Mouse (Mus musculus) neural tube, embryonic 11.5 days (tissue): ENCODE measurements at regions not wholly inside any gene's neighbourhood (a gene's known extent, or its start where the extent isn't known, plus 50 kb on each side); places are given as distances from the start of the nearest gene placed in this dataset.

Source experiments
- ATAC-seq: fragments of 200-750 bp; cut with Nextera tagmentation; 2 replicates; pipeline ENCODE4 v1.8.0; 2017; ENCODE audit warnings: moderate number of reproducible peaks, mild to moderate bottlenecking, moderate TSS enrichment, moderate library complexity; ENCODE audit not compliant: insufficient read depth, low FRiP score, low TSS enrichment
- DNase-seq: peaks from one replicate; pipeline ENCODE4 v3.0.0-alpha.2; 2015; ENCODE audit warnings: low spot score
- H3K27ac ChIP-seq: fragments of 300-500 bp; sonication (generic); 2 replicates; pipeline ENCODE4 v1.5.1; 2014; ENCODE audit warnings: low read depth, mild to moderate bottlenecking, low read length
- H3K27me3 ChIP-seq: fragments of 300-500 bp; sonication (generic); 2 replicates; pipeline ENCODE4 v1.6.1; 2014; ENCODE audit warnings: mild to moderate bottlenecking, low read length, mixed read lengths; ENCODE audit not compliant: control insufficient read depth, insufficient read depth
- H3K36me3 ChIP-seq: fragments of 300-500 bp; sonication (generic); 2 replicates; pipeline ENCODE4 v1.6.1; 2014; ENCODE audit warnings: mild to moderate bottlenecking, low read length, moderate library complexity, mixed read lengths; ENCODE audit not compliant: control insufficient read depth, insufficient read depth
- H3K4me1 ChIP-seq: fragments of 300-500 bp; sonication (generic); 2 replicates; pipeline ENCODE4 v1.6.1; 2014; ENCODE audit warnings: low read length, mixed read lengths; ENCODE audit not compliant: control insufficient read depth, insufficient read depth
- H3K4me2 ChIP-seq: fragments of 300-500 bp; sonication (generic); 2 replicates; pipeline ENCODE4 v1.6.1; 2014; ENCODE audit warnings: low read depth, mild to moderate bottlenecking, moderate library complexity
- H3K4me3 ChIP-seq: fragments of 300-500 bp; sonication (generic); 2 replicates; pipeline ENCODE4 v1.5.1; 2014; ENCODE audit warnings: low read depth, low read length
- H3K9ac ChIP-seq: fragments of 300-500 bp; sonication (generic); 2 replicates; pipeline ENCODE4 v1.6.1; 2014; ENCODE audit warnings: mild to moderate bottlenecking, low read length
- H3K9me3 ChIP-seq: fragments of 300-500 bp; sonication (generic); 2 replicates; pipeline ENCODE4 v1.6.1; 2016; ENCODE audit warnings: low read length; ENCODE audit not compliant: control insufficient read depth
- whole genome bisulfite sequencing: fragments of 180-500 bp; shearing (Covaris S2); extraction: QIAGEN DNeasy Blood & Tissue Kit; methylation state at CpG from one replicate; pipeline ENCODE4 v1.1.7; 2014; 5-methylcytosine and 5-hydroxymethylcytosine counted together

- H3K36me3 ChIP-seq, result no peaks in the 10 kb centered on the region
- no peaks in the 10 kb centered on the region for H3K9me3 ChIP-seq
- no peak overlapping the region for H3K4me3 ChIP-seq
- ATAC-seq (peak; percentile 50; the same call in 1 of the 2 replicates), DNase-seq (peak; percentile 63)
- peak overlapping the region; percentile 43 for H3K4me2 ChIP-seq
- H3K27me3 ChIP-seq, result no peaks in the 10 kb centered on the region
- H3K9ac ChIP-seq, result peak overlapping the region; percentile 53
- peaks cover 10% of the 10 kb centered on the region for H3K4me1 ChIP-seq
- peak overlapping the region; percentile 56; the same call in 1 of the 2 replicates for H3K27ac ChIP-seq
- WGBS, result 2% methylated on average over 16 of the region's 16 CpGs
These were observed 61.2 kb upstream of the Ankrd28 start for GRCm38 (mm10) chr14:31891500-31892185.

DNA sequence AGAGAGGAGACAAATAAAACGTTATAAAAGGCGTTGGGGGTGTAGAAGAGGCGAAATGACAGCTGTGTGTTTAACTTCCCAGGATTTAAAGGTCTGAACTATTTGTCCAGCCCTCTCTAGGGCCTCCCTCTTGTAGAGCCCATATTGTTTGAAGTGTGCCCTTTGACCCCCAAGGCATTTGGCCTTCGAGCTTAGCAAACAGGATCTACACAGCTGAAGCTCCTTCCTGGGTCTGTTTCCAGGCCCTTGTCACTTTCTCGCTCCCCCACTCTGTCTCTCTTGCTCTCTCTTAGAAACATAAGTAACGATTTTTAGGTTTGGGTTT is 61.7 kb upstream of the Ankrd28 start:
- DNase-seq, result peak; percentile 15
- Histone ChIP-seq H3K4me1 (peaks cover 10% of the 10 kb centered on the region), H3K9ac (no peak overlapping the region), H3K4me2 (no peak overlapping the region), H3K4me3 (no peak overlapping the region), H3K27me3 (no peaks in the 10 kb centered on the region), H3K9me3 (no peaks in the 10 kb centered on the region), H3K27ac (no peak overlapping the region), H3K36me3 (no peaks in the 10 kb centered on the region)
- ATAC-seq, result no peak
- 4% methylated on average over 6 of the region's 6 CpGs for WGBS

DNA sequence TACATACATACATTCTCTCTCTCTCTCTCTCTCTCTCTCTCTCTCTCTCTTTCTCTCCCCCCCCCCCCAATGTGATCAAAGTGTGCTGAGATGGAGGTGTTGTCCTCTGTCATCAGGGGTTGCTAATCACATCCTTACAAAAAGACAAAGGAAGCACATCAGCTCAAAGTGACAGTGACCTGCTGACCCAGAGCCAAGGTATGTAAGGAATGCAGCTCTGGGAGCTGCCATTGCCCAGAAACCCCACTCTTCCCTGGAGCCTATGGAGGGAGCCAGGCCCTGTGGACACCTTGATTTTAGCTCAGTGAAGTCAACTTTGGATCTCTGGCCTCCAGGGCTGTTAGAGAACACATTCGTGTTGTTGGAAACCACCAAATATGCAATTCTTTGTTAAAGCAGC is 66.0 kb upstream of the Ankrd28 start:
- Histone ChIP-seq H3K27me3 (no peaks in the 10 kb centered on the region), H3K4me2 (no peak overlapping the region), H3K36me3 (no peaks in the 10 kb centered on the region; the same call in 1 of the 2 replicates), H3K4me1 (peaks cover 11% of the 10 kb centered on the region), H3K4me3 (no peak overlapping the region), H3K27ac (no peak overlapping the region), H3K9ac (no peak overlapping the region), H3K9me3 (no peaks in the 10 kb centered on the region)
- WGBS, result 60% methylated on average over 1 of the region's 1 CpGs
- DNase-seq, result no peak
- no peak for ATAC-seq

DNA sequence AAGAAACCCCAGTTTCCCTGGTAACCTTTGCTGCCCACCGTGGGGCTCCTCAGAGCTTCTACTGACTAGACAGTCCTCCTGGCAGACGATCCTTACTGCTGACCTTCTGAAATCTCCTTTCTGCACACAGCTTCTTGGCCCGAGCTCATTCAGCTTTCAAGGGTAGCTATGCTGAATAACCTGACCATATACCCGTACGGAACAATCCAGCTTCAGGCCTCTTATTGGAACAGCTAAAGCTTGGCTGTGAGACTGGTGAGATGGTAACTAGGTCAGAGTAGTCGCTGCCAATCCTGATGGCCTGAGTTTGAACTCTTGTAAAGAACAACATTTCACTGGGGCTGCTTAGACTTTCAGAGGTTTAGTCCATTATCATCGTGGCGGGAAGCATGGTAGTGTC is 69.1 kb upstream of the Ankrd28 start:
- no peak for ATAC-seq
- 52% methylated on average over 8 of the region's 8 CpGs for WGBS

DNA sequence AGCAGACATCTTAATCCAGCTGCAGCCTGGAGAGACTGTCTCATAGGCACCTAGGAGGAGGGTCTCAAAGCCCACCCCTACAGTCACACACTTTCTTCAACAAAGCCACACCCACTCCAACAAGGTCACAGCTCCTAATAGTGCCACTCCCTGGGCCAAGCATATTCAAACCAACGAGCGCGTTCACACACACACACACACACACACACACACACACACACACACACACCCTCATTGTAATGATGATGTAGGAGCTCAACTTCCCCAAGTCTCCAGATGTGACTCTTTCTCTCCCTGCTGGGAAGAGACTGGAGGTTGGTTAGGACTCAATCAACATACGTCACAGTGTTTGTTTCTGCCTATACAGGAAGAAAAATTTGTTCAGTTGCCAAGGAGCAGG is 69.5 kb upstream of the Ankrd28 start:
- Histone ChIP-seq H3K27ac (no peak overlapping the region), H3K9ac (no peak overlapping the region), H3K4me2 (no peak overlapping the region), H3K4me1 (0 out of 2 replicates have a peak, but pooled peaks cover 3% of the 10 kb centered on the region), H3K36me3 (no peaks in the 10 kb centered on the region; the same call in 1 of the 2 replicates), H3K4me3 (no peak overlapping the region), H3K27me3 (no peaks in the 10 kb centered on the region), H3K9me3 (no peaks in the 10 kb centered on the region)
- ATAC-seq (no peak), DNase-seq (no peak)
- WGBS, result 49% methylated on average over 4 of the region's 4 CpGs

More for the DNA sequence above, 69.1 kb upstream of the Ankrd28 start:
- Histone ChIP-seq H3K4me2 (no peak overlapping the region), H3K9me3 (no peaks in the 10 kb centered on the region), H3K9ac (no peak overlapping the region), H3K36me3 (no peaks in the 10 kb centered on the region; the same call in 1 of the 2 replicates), H3K27ac (no peak overlapping the region), H3K27me3 (no peaks in the 10 kb centered on the region), H3K4me3 (no peak overlapping the region), H3K4me1 (0 out of 2 replicates have a peak, but pooled peaks cover 3% of the 10 kb centered on the region)
- no peak for DNase-seq

DNA sequence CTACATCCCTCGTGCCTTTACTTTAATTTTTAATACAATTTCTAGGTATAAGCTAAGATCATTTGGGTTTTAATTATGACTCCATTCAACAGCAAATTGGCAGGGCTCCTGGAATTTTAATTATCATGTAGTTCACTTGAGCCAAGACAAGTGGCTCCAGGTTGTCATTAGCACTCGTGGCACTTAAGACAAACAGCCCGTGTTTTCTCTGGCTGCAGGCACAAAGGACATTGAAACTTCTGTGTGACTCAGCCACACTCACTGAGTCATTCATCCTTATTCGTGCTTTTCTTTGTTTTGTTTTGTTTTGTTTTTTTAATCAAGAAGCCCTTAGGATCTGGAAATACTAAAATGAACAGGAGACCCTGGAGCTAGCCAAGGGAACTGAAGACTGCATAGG is 71.5 kb upstream of the Ankrd28 start:
- no peak overlapping the region for H3K9ac ChIP-seq
- H3K27me3 ChIP-seq, result no peaks in the 10 kb centered on the region
- no peak overlapping the region for H3K27ac ChIP-seq
- DNase-seq, result no peak
- H3K36me3 ChIP-seq, result no peaks in the 10 kb centered on the region; the same call in 1 of the 2 replicates
- 40% methylated on average over 4 of the region's 4 CpGs for WGBS
- 0 out of 2 replicates have a peak, but pooled peaks cover 3% of the 10 kb centered on the region for H3K4me1 ChIP-seq
- no peak overlapping the region for H3K4me2 ChIP-seq
- H3K9me3 ChIP-seq, result no peaks in the 10 kb centered on the region
- H3K4me3 ChIP-seq, result no peak overlapping the region
- no peak for ATAC-seq

- H3K4me1 ChIP-seq, result 0 out of 2 replicates have a peak, but pooled peaks cover 3% of the 10 kb centered on the region
- H3K27me3 ChIP-seq, result no peaks in the 10 kb centered on the region
- H3K27ac ChIP-seq, result no peak overlapping the region
- DNase-seq, result no peak
- WGBS, result 92% methylated on average over 3 of the region's 3 CpGs
- no peak for ATAC-seq
- H3K4me3 ChIP-seq, result no peak overlapping the region
- no peak overlapping the region for H3K9ac ChIP-seq
- no peak overlapping the region for H3K4me2 ChIP-seq
- no peaks in the 10 kb centered on the region; the same call in 1 of the 2 replicates for H3K36me3 ChIP-seq
- no peaks in the 10 kb centered on the region for H3K9me3 ChIP-seq
These were observed 73.2 kb upstream of the Ankrd28 start for GRCm38 (mm10) chr14:31903664-31904063.

DNA sequence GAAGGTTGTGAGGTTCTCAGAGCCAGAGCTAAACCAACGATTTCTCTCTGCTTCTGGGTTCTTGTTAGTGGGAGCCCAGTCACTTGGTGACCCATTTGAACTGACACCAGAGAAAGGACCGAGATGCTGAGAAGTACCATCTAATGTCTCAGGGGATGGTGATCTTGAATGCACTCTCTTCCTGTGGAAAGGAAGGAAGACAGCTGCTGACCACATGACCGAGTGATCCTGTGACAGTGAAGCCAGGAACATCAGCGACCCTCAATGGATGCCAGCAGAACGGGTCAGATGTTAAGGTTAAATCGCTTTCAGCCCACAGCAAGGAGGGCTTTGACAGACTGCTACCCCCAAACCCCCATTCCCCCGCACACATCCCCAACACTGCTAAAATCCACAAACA is 78.1 kb upstream of the Ankrd28 start:
- no peaks in the 10 kb centered on the region for H3K9me3 ChIP-seq
- H3K4me3 ChIP-seq, result no peak overlapping the region
- H3K36me3 ChIP-seq, result no peaks in the 10 kb centered on the region
- H3K9ac ChIP-seq, result no peak overlapping the region
- WGBS, result 68% methylated on average over 7 of the region's 7 CpGs
- H3K4me2 ChIP-seq, result no peak overlapping the region
- no peaks in the 10 kb centered on the region for H3K27me3 ChIP-seq
- H3K4me1 ChIP-seq, result no peaks in the 10 kb centered on the region
- no peak for DNase-seq
- ATAC-seq, result no peak
- H3K27ac ChIP-seq, result no peak overlapping the region

GRCm38 (mm10) chr14:31909291-31909690 is 78.8 kb upstream of the Ankrd28 start:
- Histone ChIP-seq H3K36me3 (no peaks in the 10 kb centered on the region), H3K4me2 (no peak overlapping the region), H3K4me3 (no peak overlapping the region), H3K27me3 (no peaks in the 10 kb centered on the region), H3K9ac (no peak overlapping the region), H3K27ac (no peak overlapping the region), H3K9me3 (no peaks in the 10 kb centered on the region), H3K4me1 (no peaks in the 10 kb centered on the region)
- ATAC-seq (no peak), DNase-seq (no peak)
- 55% methylated on average over 4 of the region's 4 CpGs for WGBS
